Mouse (Mus musculus): ENCODE results near the gene B230104I21Rik.

GRCm38 (mm10) chr4:154371542-154372247 lies 35.8 kb downstream of the B230104I21Rik start:
- TF ChIP-seq POLR2A (IDR thresholded peaks at IDR 0.05; ENCODE audit: borderline replicate concordance, extremely low read depth, insufficient read depth, insufficient read length, poor library complexity, severe bottlenecking) (no peak), CTCF (IDR thresholded peaks at IDR 0.05; ENCODE audit: borderline replicate concordance, extremely low read depth, insufficient read depth, insufficient read length) (no peak)
